Mouse (Mus musculus): Measurements from ENCODE around the gene Gins2. TPM values are rescaled to one million over a fixed set of nuclear protein-coding genes. Genes with fewer than 3 reads are reported as not detected.

Gins2 gene
- polyA plus RNA-seq, 1 experiment = 48.3 TPM

GRCm38 (mm10) chr8:120552509-120552908, 36.6 kb downstream of the Gins2 start:
- H3K4me3 ChIP-seq (ENCODE audit: control insufficient read depth, insufficient read depth, low read length) = no peak overlapping the region
- DNase-seq = no peak
- TF ChIP-seq CTCF (IDR thresholded peaks at IDR 0.05; ENCODE audit: borderline replicate concordance, control insufficient read depth, extremely low read depth, insufficient read depth, low read length, poor library complexity) (no peak), POLR2A (IDR thresholded peaks at IDR 0.05; ENCODE audit: control insufficient read depth, extremely low read depth, insufficient read depth, low read length, poor library complexity) (no peak)
- WGBS = 89% methylated on average over 11 of the region's 11 CpGs
- H3K4me1 ChIP-seq (replicated peaks; ENCODE audit: control insufficient read depth, insufficient read depth, low read length) = peaks cover 77% of the 10 kb centered on the region
- no peaks in the 10 kb centered on the region for H3K27me3 ChIP-seq (ENCODE audit: control insufficient read depth, insufficient read depth, low read length)
- H3K36me3 ChIP-seq (ENCODE audit: control insufficient read depth, insufficient read depth, low read length) = peaks cover 19% of the 10 kb centered on the region
- no peak overlapping the region for H3K27ac ChIP-seq (ENCODE audit: control insufficient read depth, insufficient read depth, low read length)

GRCm38 (mm10) chr8:120551677-120551980, 37.5 kb downstream of the Gins2 start:
- no peaks in the 10 kb centered on the region for H3K27me3 ChIP-seq (ENCODE audit: control insufficient read depth, insufficient read depth, low read length)
- H3K27ac ChIP-seq (ENCODE audit: control insufficient read depth, insufficient read depth, low read length) = no peak overlapping the region
- DNase-seq = no peak
- peaks cover 19% of the 10 kb centered on the region for H3K36me3 ChIP-seq (ENCODE audit: control insufficient read depth, insufficient read depth, low read length)
- no peak overlapping the region for H3K4me3 ChIP-seq (ENCODE audit: control insufficient read depth, insufficient read depth, low read length)
- TF ChIP-seq CTCF (IDR thresholded peaks at IDR 0.05; ENCODE audit: borderline replicate concordance, control insufficient read depth, extremely low read depth, insufficient read depth, low read length, poor library complexity) (no peak), POLR2A (IDR thresholded peaks at IDR 0.05; ENCODE audit: control insufficient read depth, extremely low read depth, insufficient read depth, low read length, poor library complexity) (no peak)
- WGBS = 98% methylated on average over 3 of the region's 3 CpGs
- H3K4me1 ChIP-seq (replicated peaks; ENCODE audit: control insufficient read depth, insufficient read depth, low read length) = peaks cover 77% of the 10 kb centered on the region

DNA sequence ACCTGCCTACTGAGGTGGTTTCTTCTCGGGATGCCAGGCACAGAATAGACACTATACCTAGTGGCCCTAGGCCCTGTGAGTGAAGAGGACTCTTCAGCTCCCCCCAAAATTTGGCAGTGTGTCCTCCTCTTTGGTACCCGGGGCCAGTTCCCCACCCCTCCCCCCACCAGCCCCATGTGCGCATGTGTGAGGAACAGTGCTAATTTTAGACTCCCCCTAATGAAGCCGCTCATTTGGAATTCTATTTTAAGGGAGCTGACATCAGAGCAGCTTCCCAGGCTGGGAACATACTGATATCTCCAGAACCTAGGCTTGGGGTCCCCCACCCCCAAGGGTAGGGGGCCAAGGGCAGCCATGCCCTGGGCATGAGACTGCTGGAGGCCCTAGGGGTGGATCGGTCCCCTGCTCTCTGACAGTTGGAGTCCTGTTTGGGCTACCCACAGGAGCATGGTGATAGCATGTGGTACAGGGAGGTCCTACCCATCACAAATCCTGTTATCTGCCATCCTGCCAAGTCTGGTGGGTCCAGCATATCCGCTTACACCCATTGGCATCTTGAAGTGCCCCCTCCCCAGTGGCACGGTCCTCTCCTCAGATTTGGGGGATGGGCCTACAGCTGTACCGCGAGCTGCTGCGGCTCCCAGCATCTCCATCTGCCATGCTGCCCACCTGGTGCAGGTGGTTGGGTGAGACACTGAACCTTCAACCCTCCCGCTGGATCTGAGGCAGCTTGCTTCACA, 38.0 kb downstream of the Gins2 start:
- Histone ChIP-seq H3K27ac (ENCODE audit: control insufficient read depth, insufficient read depth, low read length) (no peak overlapping the region), H3K4me1 (replicated peaks; ENCODE audit: control insufficient read depth, insufficient read depth, low read length) (peaks cover 77% of the 10 kb centered on the region), H3K36me3 (ENCODE audit: control insufficient read depth, insufficient read depth, low read length) (peaks cover 14% of the 10 kb centered on the region), H3K4me3 (ENCODE audit: control insufficient read depth, insufficient read depth, low read length) (no peak overlapping the region), H3K27me3 (ENCODE audit: control insufficient read depth, insufficient read depth, low read length) (no peaks in the 10 kb centered on the region)
- DNase-seq = no peak
- WGBS = 82% methylated on average over 11 of the region's 11 CpGs
- TF ChIP-seq CTCF (IDR thresholded peaks at IDR 0.05; ENCODE audit: borderline replicate concordance, control insufficient read depth, extremely low read depth, insufficient read depth, low read length, poor library complexity) (no peak), POLR2A (IDR thresholded peaks at IDR 0.05; ENCODE audit: control insufficient read depth, extremely low read depth, insufficient read depth, low read length, poor library complexity) (no peak)

DNA sequence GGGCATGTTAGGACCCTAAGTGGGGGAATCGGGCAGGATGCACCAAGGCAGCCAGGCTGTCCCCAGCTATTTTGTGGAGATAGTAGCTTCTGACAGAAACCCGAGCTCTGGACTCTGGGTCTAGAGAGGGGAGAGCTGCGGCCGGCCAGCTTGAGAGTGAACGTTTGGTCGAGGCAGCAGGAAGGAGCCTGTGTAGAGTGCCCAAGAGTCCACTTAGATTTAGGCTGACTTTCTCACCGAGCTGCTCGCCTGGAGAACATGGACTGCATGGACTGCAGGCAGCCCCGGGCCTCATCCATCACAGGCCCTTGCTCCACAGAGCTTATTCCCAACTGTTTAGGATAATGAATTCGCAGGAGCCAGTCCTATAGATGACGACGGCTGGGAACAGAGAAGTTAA, 38.7 kb downstream of the Gins2 start:
- DNase-seq = no peak
- peaks cover 11% of the 10 kb centered on the region; the same call in 1 of the 2 replicates for H3K36me3 ChIP-seq (ENCODE audit: control insufficient read depth, insufficient read depth, low read length)
- no peaks in the 10 kb centered on the region for H3K27me3 ChIP-seq (ENCODE audit: control insufficient read depth, insufficient read depth, low read length)
- no peak overlapping the region for H3K27ac ChIP-seq (ENCODE audit: control insufficient read depth, insufficient read depth, low read length)
- peaks cover 77% of the 10 kb centered on the region for H3K4me1 ChIP-seq (replicated peaks; ENCODE audit: control insufficient read depth, insufficient read depth, low read length)
- H3K4me3 ChIP-seq (ENCODE audit: control insufficient read depth, insufficient read depth, low read length) = no peak overlapping the region
- TF ChIP-seq POLR2A (IDR thresholded peaks at IDR 0.05; ENCODE audit: control insufficient read depth, extremely low read depth, insufficient read depth, low read length, poor library complexity) (no peak), CTCF (IDR thresholded peaks at IDR 0.05; ENCODE audit: borderline replicate concordance, control insufficient read depth, extremely low read depth, insufficient read depth, low read length, poor library complexity) (no peak)
- 89% methylated on average over 12 of the region's 12 CpGs for WGBS

- peaks cover 78% of the 10 kb centered on the region for H3K4me1 ChIP-seq (replicated peaks; ENCODE audit: control insufficient read depth, insufficient read depth, low read length)
- H3K36me3 ChIP-seq (ENCODE audit: control insufficient read depth, insufficient read depth, low read length) = peaks cover 11% of the 10 kb centered on the region; the same call in 1 of the 2 replicates
- no peak for DNase-seq
- H3K4me3 ChIP-seq (ENCODE audit: control insufficient read depth, insufficient read depth, low read length) = no peak overlapping the region
- no peaks in the 10 kb centered on the region for H3K27me3 ChIP-seq (ENCODE audit: control insufficient read depth, insufficient read depth, low read length)
- no peak overlapping the region for H3K27ac ChIP-seq (ENCODE audit: control insufficient read depth, insufficient read depth, low read length)
- WGBS = 90% methylated on average over 11 of the region's 11 CpGs
- no peak for TF ChIP-seq POLR2A (IDR thresholded peaks at IDR 0.05; ENCODE audit: control insufficient read depth, extremely low read depth, insufficient read depth, low read length, poor library complexity)
- no peak for TF ChIP-seq CTCF (IDR thresholded peaks at IDR 0.05; ENCODE audit: borderline replicate concordance, control insufficient read depth, extremely low read depth, insufficient read depth, low read length, poor library complexity)
Measured at GRCm38 (mm10) chr8:120549922-120550321, 39.2 kb downstream of the Gins2 start.

DNA sequence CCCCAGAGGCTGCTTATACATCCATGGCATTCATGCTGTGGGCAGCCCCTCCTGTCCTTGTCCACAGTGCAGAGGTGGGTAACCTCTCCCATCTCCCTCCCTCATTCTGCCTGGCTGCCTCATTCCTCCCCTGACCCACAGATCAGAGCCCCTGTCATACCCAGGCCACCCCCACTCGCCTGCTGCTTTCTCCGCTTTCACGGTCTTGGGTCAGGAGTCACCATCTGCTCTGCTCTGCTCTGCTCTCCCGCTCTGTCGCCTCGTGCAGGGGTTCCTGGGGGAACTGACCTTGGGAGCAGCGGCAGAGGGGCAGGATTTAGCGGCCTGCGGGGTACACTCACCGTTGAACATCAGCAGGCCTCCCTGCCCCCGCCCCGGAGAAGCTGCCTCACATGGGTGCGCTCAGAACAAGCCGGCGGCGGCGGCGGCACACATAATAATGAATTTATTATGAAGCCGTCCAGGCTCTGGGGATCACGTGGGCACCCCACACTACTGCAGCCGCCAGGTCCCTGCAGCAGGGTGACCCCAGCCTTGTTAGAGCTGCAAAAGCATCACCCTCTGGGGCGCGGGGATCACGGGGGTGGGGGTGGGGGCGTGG, 39.7 kb downstream of the Gins2 start:
- H3K27ac ChIP-seq (ENCODE audit: control insufficient read depth, insufficient read depth, low read length) = no peak overlapping the region
- H3K27me3 ChIP-seq (ENCODE audit: control insufficient read depth, insufficient read depth, low read length) = no peaks in the 10 kb centered on the region
- no peak overlapping the region for H3K4me3 ChIP-seq (ENCODE audit: control insufficient read depth, insufficient read depth, low read length)
- DNase-seq = no peak
- TF ChIP-seq CTCF (IDR thresholded peaks at IDR 0.05; ENCODE audit: borderline replicate concordance, control insufficient read depth, extremely low read depth, insufficient read depth, low read length, poor library complexity) (no peak), POLR2A (IDR thresholded peaks at IDR 0.05; ENCODE audit: control insufficient read depth, extremely low read depth, insufficient read depth, low read length, poor library complexity) (no peak)
- peaks cover 6% of the 10 kb centered on the region; the same call in 1 of the 2 replicates for H3K36me3 ChIP-seq (ENCODE audit: control insufficient read depth, insufficient read depth, low read length)
- H3K4me1 ChIP-seq (replicated peaks; ENCODE audit: control insufficient read depth, insufficient read depth, low read length) = peaks cover 81% of the 10 kb centered on the region
- 90% methylated on average over 25 of the region's 25 CpGs for WGBS
